Mouse (Mus musculus): ENCODE data around the gene Pcx.

DNA sequence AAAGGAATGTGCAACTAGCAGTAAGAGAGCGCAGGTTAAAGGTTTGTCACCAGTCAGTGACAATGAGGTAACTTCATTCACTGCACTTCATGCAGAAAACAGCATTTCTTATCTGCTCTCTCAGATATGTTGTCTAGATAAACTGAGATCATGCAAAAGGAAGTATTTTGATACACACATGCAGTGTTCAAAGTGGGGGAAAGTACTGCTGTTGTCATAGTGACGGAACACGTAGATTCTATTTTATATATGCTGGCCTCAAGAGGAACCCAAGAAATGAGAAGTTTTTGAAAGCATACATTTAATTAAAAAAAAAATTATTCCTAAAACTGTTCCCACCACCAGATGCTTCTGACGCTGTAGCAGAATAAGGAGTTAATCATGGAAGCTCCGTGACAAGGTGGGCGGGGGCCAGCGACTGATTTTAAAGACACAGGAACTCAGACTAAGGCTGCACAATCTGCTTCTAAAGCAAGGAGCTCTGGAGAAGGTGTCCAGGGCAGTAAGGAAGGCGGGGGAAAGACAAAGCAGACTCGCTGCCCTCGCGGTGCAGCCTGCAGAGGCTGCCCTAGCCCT is 136.7 kb downstream of the Pcx start:
- TF ChIP-seq GATA1 (IDR thresholded peaks at IDR 0.05; ENCODE audit: borderline replicate concordance, low read length) (no peak), FLI1 (IDR thresholded peaks at IDR 0.05; ENCODE audit: low read length) (no peak)

Measured in megakaryocyte, embryonic 14.5 days (primary cell).